Mouse (Mus musculus) A20 (cell line): ENCODE results near the gene Kcnq5.
"Not testable (repeated sequence)": the region's sequence is repeated elsewhere in the genome, so short reads cannot be mapped to it uniquely, and the experiment has no call there.

Experiments
- DNase-seq: peaks from one replicate; pipeline ENCODE4 v3.0.0-alpha.2; 2011; ENCODE audit warnings: low read depth, low spot score

Kcnq5 gene

GRCm38 (mm10) chr1:21650820-21651219, 310.9 kb downstream of the Kcnq5 start:
- no peak for DNase-seq

- no peak for DNase-seq
These were observed 326.3 kb downstream of the Kcnq5 start for GRCm38 (mm10) chr1:21635406-21635805.

GRCm38 (mm10) chr1:21634013-21634412, 327.7 kb downstream of the Kcnq5 start:
- no peak for DNase-seq

GRCm38 (mm10) chr1:21622455-21622854, 339.3 kb downstream of the Kcnq5 start:
- DNase-seq = no peak

GRCm38 (mm10) chr1:21622039-21622438, 339.7 kb downstream of the Kcnq5 start:
- no peak for DNase-seq

- DNase-seq = no peak
These were observed 343.0 kb downstream of the Kcnq5 start for GRCm38 (mm10) chr1:21618712-21619111.

- no peak for DNase-seq
These were observed 345.1 kb downstream of the Kcnq5 start for GRCm38 (mm10) chr1:21616666-21617065.

- DNase-seq = no peak
These were observed 347.8 kb downstream of the Kcnq5 start for GRCm38 (mm10) chr1:21613933-21614332.

- DNase-seq = no peak
These were observed 357.7 kb downstream of the Kcnq5 start for GRCm38 (mm10) chr1:21604003-21604402.

- no peak for DNase-seq
These were observed 359.2 kb downstream of the Kcnq5 start for GRCm38 (mm10) chr1:21602567-21602966.

GRCm38 (mm10) chr1:21600606-21601005, 361.1 kb downstream of the Kcnq5 start:
- no peak for DNase-seq

GRCm38 (mm10) chr1:21593872-21594271, 367.9 kb downstream of the Kcnq5 start:
- DNase-seq = no peak

GRCm38 (mm10) chr1:21567397-21567796, 394.3 kb downstream of the Kcnq5 start:
- DNase-seq = not testable (repeated sequence)

GRCm38 (mm10) chr1:21554630-21555029, 407.1 kb downstream of the Kcnq5 start:
- DNase-seq = no peak

GRCm38 (mm10) chr1:21552715-21553114, 409.0 kb downstream of the Kcnq5 start:
- no peak for DNase-seq

- no peak for DNase-seq
These were observed 417.8 kb downstream of the Kcnq5 start for GRCm38 (mm10) chr1:21543909-21544308.

- DNase-seq = no peak
These were observed 422.3 kb downstream of the Kcnq5 start for GRCm38 (mm10) chr1:21539486-21539885.

- no peak for DNase-seq
These were observed 430.9 kb downstream of the Kcnq5 start for GRCm38 (mm10) chr1:21530823-21531222.

GRCm38 (mm10) chr1:21521995-21522394, 439.7 kb downstream of the Kcnq5 start:
- peak; percentile 80 for DNase-seq

GRCm38 (mm10) chr1:21521475-21521874, 440.3 kb downstream of the Kcnq5 start:
- DNase-seq = no peak

- peak; percentile 89 for DNase-seq
These were observed 441.6 kb downstream of the Kcnq5 start for GRCm38 (mm10) chr1:21520116-21520645.

- DNase-seq = no peak
These were observed 455.1 kb downstream of the Kcnq5 start for GRCm38 (mm10) chr1:21506665-21507064.

GRCm38 (mm10) chr1:21499815-21500534, 461.8 kb downstream of the Kcnq5 start:
- DNase-seq = no peak
